Mouse (Mus musculus): ENCODE results near the gene Cypt14.
"Not testable (repeated sequence)": the region's sequence is repeated elsewhere in the genome, so short reads cannot be mapped to it uniquely, and the experiment has no call there.

The Cypt14 gene

DNA sequence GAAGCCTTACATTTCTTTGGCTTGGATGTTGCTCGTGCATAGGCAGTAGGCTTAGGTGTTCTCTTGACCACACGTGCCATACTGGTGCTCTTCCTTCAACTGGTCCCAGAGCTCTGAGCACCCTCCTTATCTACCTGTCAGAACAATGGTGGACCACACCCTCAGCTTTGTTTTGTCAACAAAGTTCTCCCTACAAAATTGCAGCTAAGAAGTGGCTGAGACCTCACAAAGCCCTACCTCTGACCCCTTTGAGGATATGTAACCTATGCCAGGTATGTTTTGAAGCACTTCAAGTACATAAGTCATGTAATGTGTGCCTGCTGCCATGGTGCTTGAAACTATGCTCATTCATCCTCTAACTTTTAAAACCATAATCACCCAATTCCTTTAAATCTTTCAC lies at the start of gene Cypt14:
TSS of gene Cypt14 (minus strand) at position 101 of the 400 bp plus-strand sequence.
- not testable (repeated sequence) for DNase-seq (ENCODE audit: low read depth, low spot score)

Data from skeletal muscle tissue, adult 2 months (tissue).